Mouse (Mus musculus): ENCODE measurements at regions not wholly inside any gene's neighbourhood (a gene's known extent, or its start where the extent isn't known, plus 50 kb on each side); places are given as distances from the start of the nearest gene placed in this dataset.
A peak's percentile ranks its signal among the peaks of the same experiment; 100 is the strongest.

DNA sequence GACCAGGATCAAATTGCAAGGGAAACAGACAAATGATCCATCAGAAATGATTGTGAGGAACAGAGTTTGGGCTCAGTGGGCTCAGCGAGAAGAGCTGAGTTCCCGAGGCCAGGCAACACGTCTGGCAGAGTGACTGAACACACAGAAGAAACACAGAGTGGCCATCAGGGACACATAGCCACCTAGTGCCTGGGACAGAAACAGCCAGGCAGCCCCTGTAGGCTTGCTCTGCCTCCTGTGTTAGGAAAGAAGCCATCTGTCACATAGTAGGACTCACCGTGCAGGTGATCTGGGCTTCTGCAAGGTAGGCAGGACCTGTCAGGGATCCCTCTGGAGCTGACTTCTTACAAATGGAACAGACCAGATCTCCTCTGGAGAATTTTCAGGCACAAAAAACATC lies 383.4 kb downstream of the Gm45692 start:
- Histone ChIP-seq H3K4me2 (replicated peaks) (no peak overlapping the region), H3K27ac (replicated peaks) (no peak overlapping the region), H3K9ac (replicated peaks) (no peak overlapping the region), H3K27me3 (0 out of 2 replicates have a peak, but pooled peaks cover 4% of the 10 kb centered on the region), H3K4me1 (no peaks in the 10 kb centered on the region; the same call in 1 of the 2 replicates), H3K4me3 (no peak overlapping the region), H3K9me3 (no peaks in the 10 kb centered on the region), H3K36me3 (no peaks in the 10 kb centered on the region)
- no peak for ATAC-seq (ENCODE audit: low FRiP score, low read depth)
- WGBS, result 64% methylated on average over 4 of the region's 4 CpGs

DNA sequence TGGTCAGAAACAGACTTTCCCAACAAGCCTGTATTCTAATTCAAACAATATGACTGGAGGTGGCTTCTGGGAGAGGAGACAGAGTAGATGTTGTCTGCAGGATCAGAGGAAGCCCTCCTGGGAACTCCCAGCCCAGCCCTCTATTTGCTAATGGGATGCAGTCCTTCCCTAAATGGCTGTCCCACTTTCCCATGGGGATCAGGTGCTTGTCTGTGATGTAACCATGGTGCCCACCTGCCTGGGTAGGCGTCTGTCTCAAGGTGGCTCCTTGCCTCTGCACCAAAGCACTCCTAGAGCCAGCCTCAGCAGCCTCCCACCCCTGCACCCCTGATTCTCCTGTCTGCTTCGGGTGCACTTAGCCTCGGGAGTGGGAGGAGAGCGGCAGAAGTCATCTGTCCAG lies 384.6 kb downstream of the Gm45692 start:
- Histone ChIP-seq H3K4me1 (no peaks in the 10 kb centered on the region; the same call in 1 of the 2 replicates), H3K36me3 (no peaks in the 10 kb centered on the region), H3K27ac (replicated peaks) (no peak overlapping the region), H3K27me3 (0 out of 2 replicates have a peak, but pooled peaks cover 4% of the 10 kb centered on the region), H3K9ac (replicated peaks) (no peak overlapping the region), H3K4me2 (replicated peaks) (no peak overlapping the region), H3K4me3 (no peak overlapping the region), H3K9me3 (no peaks in the 10 kb centered on the region)
- no peak for ATAC-seq (ENCODE audit: low FRiP score, low read depth)
- 76% methylated on average over 4 of the region's 4 CpGs for WGBS

DNA sequence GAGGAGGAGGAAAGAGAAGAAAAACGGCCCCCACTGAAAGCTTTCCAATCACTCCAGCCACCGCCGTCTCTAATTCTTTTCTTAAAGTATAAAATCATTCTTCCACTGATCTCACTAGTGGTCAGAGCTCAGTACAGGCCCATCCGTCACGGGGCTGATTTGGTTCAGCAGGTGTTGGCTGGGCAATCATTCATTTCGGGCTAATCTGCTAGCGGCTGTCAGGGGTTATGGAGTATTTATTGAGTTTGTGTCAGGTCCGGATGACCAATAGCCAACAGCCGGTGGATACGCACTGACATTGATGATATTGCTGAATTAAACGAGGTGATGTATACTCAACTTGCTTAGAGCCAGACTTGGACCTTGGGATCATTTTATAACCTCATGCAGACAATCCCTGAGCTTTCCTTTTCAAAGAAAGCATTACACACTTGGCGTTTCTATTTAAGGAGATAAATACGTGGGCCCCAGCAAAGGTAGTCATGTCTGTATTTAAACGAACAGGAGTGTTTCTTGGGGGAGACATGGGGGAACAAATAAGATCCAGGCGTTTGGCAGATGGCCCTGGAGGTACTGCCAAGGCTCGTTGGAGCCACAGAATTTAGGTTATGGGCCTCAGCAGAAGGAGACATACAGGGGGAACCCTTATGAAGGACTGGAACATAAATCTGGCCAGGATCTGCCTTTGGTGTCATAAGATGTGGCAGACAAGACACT lies 385.1 kb downstream of the Gm45692 start:
- WGBS, result 76% methylated on average over 16 of the region's 16 CpGs
- H3K4me2 ChIP-seq (replicated peaks), result no peak overlapping the region
- ATAC-seq (ENCODE audit: low FRiP score, low read depth), result no peak
- H3K27me3 ChIP-seq, result 0 out of 2 replicates have a peak, but pooled peaks cover 4% of the 10 kb centered on the region
- no peaks in the 10 kb centered on the region for H3K36me3 ChIP-seq
- H3K9me3 ChIP-seq, result no peaks in the 10 kb centered on the region
- no peaks in the 10 kb centered on the region; the same call in 1 of the 2 replicates for H3K4me1 ChIP-seq
- H3K4me3 ChIP-seq, result no peak overlapping the region
- no peak overlapping the region for H3K27ac ChIP-seq (replicated peaks)
- no peak overlapping the region for H3K9ac ChIP-seq (replicated peaks)

DNA sequence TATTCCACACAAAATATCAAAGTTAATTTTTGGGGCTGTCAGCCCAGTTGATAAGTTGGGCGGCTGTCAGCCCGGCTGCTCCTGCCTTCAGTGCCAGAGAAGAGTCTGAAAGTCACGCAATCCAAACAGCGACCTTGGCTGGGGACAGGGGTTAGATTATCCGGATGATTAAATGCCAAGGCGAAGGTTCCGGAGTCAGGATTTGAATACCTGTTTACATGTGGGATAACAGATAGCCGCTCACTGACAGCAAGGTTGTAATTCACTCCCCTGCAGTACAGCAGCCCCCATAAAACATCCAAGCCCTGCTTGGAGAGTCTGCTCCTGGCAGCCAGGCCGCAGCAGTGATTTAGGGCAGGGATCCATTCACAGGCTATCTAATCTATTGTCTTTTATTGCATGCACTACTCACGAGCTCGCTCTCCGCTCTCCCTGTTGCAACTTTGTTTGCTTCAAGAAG lies 388.3 kb downstream of the Gm45692 start:
- ATAC-seq (ENCODE audit: low FRiP score, low read depth), result no peak
- Histone ChIP-seq H3K4me3 (no peak overlapping the region), H3K4me2 (replicated peaks) (no peak overlapping the region), H3K9ac (replicated peaks) (no peak overlapping the region), H3K9me3 (no peaks in the 10 kb centered on the region), H3K4me1 (no peaks in the 10 kb centered on the region; the same call in 1 of the 2 replicates), H3K36me3 (no peaks in the 10 kb centered on the region), H3K27me3 (no peaks in the 10 kb centered on the region), H3K27ac (replicated peaks) (no peak overlapping the region)
- 68% methylated on average over 12 of the region's 12 CpGs for WGBS

DNA sequence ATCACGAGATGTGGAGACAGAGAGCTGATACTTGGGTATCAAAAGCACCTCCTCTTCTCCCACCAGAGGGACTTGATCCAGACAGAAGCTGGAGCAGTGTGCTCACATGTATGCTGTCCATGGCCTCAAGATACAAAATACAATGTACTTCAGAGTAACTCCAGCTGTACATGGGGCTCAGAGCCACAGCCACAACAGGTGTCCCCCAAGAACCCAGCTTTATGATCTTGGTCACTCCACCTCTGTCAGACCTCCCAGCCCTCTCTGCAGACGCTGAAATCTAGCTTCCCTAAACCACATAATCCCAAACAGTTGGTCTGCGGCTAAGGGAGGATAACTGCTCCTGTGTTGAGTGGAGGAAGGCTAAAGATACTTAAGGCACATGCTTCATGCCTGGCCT lies 389.9 kb downstream of the Gm45692 start:
- WGBS, result 78% methylated on average over 3 of the region's 3 CpGs
- no peaks in the 10 kb centered on the region for H3K27me3 ChIP-seq

GRCm38 (mm10) chr8:26513001-26513400 lies 393.7 kb downstream of the Gm45692 start:
- Histone ChIP-seq H3K27ac (replicated peaks) (no peak overlapping the region), H3K4me3 (no peak overlapping the region), H3K4me1 (no peaks in the 10 kb centered on the region), H3K9ac (replicated peaks) (no peak overlapping the region), H3K36me3 (no peaks in the 10 kb centered on the region), H3K27me3 (no peaks in the 10 kb centered on the region), H3K9me3 (no peaks in the 10 kb centered on the region), H3K4me2 (replicated peaks) (no peak overlapping the region)
- no peak for ATAC-seq (ENCODE audit: low FRiP score, low read depth)
- 81% methylated on average over 7 of the region's 7 CpGs for WGBS

More for the DNA sequence above, 389.9 kb downstream of the Gm45692 start:
- H3K4me1 ChIP-seq, result no peaks in the 10 kb centered on the region; the same call in 1 of the 2 replicates
- no peak for ATAC-seq (ENCODE audit: low FRiP score, low read depth)
- no peaks in the 10 kb centered on the region for H3K9me3 ChIP-seq
- H3K4me2 ChIP-seq (replicated peaks), result no peak overlapping the region
- H3K27ac ChIP-seq (replicated peaks), result no peak overlapping the region
- no peak overlapping the region for H3K4me3 ChIP-seq
- no peak overlapping the region for H3K9ac ChIP-seq (replicated peaks)
- H3K36me3 ChIP-seq, result no peaks in the 10 kb centered on the region

DNA sequence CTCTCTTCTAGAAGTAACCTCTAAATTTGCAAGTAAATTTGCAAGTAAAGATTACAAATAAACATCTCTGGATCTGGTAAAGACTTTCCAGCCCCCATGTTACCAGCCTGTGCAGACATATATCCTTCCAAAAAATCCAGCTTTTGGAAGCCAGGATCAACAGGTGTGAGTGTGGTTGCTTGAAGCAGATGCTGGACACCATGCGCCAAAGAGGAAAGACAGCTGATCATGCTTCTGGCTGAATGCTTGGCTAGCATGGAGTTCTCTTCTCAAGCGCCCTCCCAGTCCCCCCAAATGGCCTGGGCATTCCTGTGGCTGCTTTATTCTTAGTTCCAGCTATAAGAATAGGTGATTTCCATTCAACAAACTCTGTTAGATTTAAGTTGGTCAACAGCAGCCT lies 404.9 kb downstream of the Gm45692 start:
- WGBS, result 96% methylated on average over 2 of the region's 2 CpGs
- ATAC-seq (ENCODE audit: low FRiP score, low read depth), result no peak

GRCm38 (mm10) chr8:26526474-26527185 lies 407.3 kb downstream of the Gm45692 start:
- no peak overlapping the region for H3K9ac ChIP-seq (replicated peaks)

More for the DNA sequence above, 404.9 kb downstream of the Gm45692 start:
- Histone ChIP-seq H3K4me1 (peaks cover 13% of the 10 kb centered on the region), H3K36me3 (no peaks in the 10 kb centered on the region), H3K27ac (replicated peaks) (no peak overlapping the region), H3K4me3 (no peak overlapping the region), H3K4me2 (replicated peaks) (no peak overlapping the region), H3K9ac (replicated peaks) (no peak overlapping the region), H3K27me3 (no peaks in the 10 kb centered on the region), H3K9me3 (no peaks in the 10 kb centered on the region)

DNA sequence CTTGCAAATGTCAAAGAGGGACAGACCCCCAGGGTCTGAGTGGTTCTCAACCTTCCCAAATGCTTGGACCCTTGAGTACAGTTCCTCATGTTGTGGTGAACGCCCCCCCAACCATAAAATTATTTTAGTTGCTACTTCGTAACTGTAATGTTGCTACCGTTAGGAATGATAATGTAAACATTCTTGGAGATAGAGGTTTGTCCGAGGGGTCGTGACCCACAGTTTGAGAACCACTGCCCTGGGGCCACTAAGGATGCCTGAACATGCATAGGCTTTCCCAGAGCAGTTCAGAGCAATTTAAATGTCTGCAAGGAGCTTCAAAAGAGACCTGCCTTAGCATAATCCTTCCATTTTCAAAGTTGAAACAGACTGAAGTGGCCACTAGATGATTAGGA lies 407.8 kb downstream of the Gm45692 start:
- H3K4me2 ChIP-seq (replicated peaks), result no peak overlapping the region
- H3K36me3 ChIP-seq, result no peaks in the 10 kb centered on the region
- no peak overlapping the region for H3K27ac ChIP-seq (replicated peaks)
- H3K4me3 ChIP-seq, result no peak overlapping the region
- no peaks in the 10 kb centered on the region for H3K9me3 ChIP-seq
- H3K27me3 ChIP-seq, result no peaks in the 10 kb centered on the region
- H3K9ac ChIP-seq (replicated peaks), result no peak overlapping the region
- peaks cover 13% of the 10 kb centered on the region for H3K4me1 ChIP-seq
- 64% methylated on average over 5 of the region's 5 CpGs for WGBS
- no peak for ATAC-seq (ENCODE audit: low FRiP score, low read depth)

More at GRCm38 (mm10) chr8:26526474-26527185, 407.3 kb downstream of the Gm45692 start:
- H3K36me3 ChIP-seq, result no peaks in the 10 kb centered on the region
- 23% methylated on average over 10 of the region's 10 CpGs for WGBS
- peak; percentile 78 for ATAC-seq (ENCODE audit: low FRiP score, low read depth)
- H3K4me1 ChIP-seq, result peaks cover 13% of the 10 kb centered on the region
- no peaks in the 10 kb centered on the region for H3K9me3 ChIP-seq
- H3K27ac ChIP-seq (replicated peaks), result no peak overlapping the region; the same call in 1 of the 2 replicates
- H3K4me3 ChIP-seq, result no peak overlapping the region
- no peak overlapping the region; the same call in 1 of the 2 replicates for H3K4me2 ChIP-seq (replicated peaks)
- H3K27me3 ChIP-seq, result no peaks in the 10 kb centered on the region

- no peaks in the 10 kb centered on the region for H3K36me3 ChIP-seq
- peaks cover 13% of the 10 kb centered on the region for H3K4me1 ChIP-seq
- H3K27ac ChIP-seq (replicated peaks), result no peak overlapping the region
- 87% methylated on average over 8 of the region's 8 CpGs for WGBS
- H3K4me3 ChIP-seq, result no peak overlapping the region
- H3K4me2 ChIP-seq (replicated peaks), result no peak overlapping the region
- no peaks in the 10 kb centered on the region for H3K9me3 ChIP-seq
- no peak for ATAC-seq (ENCODE audit: low FRiP score, low read depth)
- no peak overlapping the region for H3K9ac ChIP-seq (replicated peaks)
- H3K27me3 ChIP-seq, result no peaks in the 10 kb centered on the region
These were observed 410.6 kb downstream of the Gm45692 start for GRCm38 (mm10) chr8:26529921-26530320.

DNA sequence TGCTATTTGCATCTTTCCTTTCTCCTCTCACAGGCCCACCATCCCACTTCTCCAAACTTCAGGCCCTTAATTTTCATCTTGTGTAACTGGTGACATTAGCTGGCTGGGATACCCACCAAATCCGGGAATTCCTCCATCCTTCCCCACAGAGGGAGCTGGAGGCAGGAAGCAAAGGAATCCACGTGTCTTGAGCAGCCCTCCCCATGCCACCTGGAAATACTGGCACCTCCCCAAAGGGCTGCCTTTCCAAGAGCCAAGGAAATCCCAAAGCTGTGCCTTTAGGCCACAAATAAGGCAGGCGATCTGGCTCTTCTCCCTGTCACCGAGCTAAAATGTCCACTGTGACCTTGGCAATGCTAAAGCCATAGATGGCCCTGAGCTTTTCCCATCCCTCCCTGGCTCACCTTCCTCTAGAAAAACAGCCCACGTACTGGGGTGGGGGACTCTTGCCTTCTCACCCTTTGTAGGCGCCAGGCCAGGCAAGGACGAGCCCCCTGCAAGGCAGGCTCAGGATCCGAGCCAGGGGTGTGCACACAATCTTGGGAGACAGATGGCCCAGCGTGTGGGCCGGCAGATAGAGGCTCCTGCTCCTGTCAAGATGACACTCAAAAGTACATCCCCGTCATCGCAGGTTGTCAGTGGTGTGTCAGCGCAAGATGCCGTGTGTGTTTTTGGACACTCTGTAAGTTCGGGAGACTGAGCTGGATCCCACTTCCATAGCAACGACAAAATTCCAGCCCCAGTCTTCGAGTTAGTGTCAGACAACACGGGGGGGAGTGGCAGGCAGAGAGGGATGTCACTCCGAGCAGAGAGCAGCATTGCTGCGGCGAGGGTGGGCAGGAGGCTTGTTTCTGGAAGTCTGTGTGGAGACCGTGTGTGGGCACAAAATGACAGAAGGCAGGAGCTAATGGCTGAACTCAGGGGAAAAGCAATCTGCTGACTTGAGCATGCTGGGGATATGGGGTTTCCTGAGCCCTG lies 414.4 kb downstream of the Gm45692 start:
- Histone ChIP-seq H3K4me3 (no peak overlapping the region), H3K4me1 (no peaks in the 10 kb centered on the region), H3K27me3 (no peaks in the 10 kb centered on the region), H3K9me3 (no peaks in the 10 kb centered on the region), H3K4me2 (replicated peaks) (no peak overlapping the region), H3K9ac (replicated peaks) (no peak overlapping the region), H3K27ac (replicated peaks) (no peak overlapping the region), H3K36me3 (no peaks in the 10 kb centered on the region)
- no peak for ATAC-seq (ENCODE audit: low FRiP score, low read depth)
- 78% methylated on average over 22 of the region's 22 CpGs for WGBS
